Mouse (Mus musculus) embryo, embryonic 9.5 days (tissue): ENCODE results near the gene Klhdc3.

Source experiments
- DNase-seq: peaks from one replicate; pipeline ENCODE4 v3.0.0-alpha.2; 2017; ENCODE audit errors: extremely low spot score

Gene Klhdc3

GRCm38 (mm10) chr17:46656054-46656453 lies 24.7 kb downstream of the Klhdc3 start:
- DNase-seq, result no peak

DNA sequence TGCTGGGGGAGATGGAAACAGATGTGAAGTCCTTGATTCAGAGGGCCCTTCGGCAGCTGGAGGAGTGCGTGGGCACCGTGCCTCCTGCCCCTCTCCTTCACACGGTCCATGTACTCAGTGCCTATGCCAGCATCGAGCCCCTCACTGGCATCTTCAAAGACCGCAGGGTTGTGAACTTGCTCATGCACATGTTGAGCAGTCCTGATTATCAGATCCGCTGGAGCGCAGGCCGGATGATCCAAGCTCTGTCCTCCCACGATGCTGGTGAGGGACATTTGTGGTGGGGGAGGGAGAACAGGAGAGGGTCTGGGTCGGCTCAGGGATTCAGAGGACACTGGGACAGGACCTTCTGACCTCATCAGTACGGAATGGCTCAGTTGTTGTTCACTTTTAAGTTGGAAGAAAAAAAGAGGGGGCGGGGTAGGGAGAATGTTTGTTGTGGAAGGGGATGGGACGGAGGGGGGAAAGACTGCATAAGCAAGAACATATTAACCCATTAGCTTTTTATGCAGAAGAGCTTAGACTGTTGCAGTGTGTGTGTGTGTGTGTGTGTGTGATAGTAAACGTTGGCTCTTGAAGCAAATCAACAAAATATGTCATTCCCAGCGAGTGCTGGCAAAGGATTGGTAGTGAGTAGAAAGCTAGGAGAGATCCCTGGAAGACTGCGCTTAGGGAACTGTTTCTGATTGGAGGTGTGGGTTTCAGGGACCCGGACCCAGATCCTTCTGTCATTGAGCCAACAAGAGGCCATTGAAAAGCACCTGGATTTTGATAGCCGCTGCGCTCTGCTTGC lies 28.8 kb downstream of the Klhdc3 start:
- DNase-seq, result no peak

GRCm38 (mm10) chr17:46651292-46651691 lies 29.4 kb downstream of the Klhdc3 start:
- DNase-seq, result peak; percentile 15

- peak; percentile 94 for DNase-seq
Measured at GRCm38 (mm10) chr17:46650232-46651031, 30.3 kb downstream of the Klhdc3 start, which contains the start of gene Cul7. Gene Cul7 (plus strand): TSS chr17:46650337.

DNA sequence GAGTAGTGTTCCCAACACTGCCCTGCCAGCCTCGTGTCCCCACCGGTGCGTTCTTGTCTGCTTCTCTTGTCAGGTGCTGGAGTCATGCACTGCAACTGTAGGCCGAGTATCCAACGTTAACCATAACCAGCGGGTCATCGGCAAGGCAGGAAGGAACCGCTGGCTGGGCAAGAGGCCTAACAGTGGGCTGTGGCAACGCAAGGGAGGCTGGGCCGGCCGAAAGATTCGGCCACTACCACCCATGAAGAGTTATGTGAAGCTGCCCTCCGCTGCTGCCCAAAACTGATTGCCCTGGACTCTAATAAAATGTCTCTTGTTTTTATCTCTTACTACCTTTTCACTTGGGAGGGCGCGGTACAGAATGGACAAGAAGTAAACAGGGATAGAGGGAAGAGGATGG lies 30.9 kb downstream of the Klhdc3 start:
- no peak for DNase-seq

DNA sequence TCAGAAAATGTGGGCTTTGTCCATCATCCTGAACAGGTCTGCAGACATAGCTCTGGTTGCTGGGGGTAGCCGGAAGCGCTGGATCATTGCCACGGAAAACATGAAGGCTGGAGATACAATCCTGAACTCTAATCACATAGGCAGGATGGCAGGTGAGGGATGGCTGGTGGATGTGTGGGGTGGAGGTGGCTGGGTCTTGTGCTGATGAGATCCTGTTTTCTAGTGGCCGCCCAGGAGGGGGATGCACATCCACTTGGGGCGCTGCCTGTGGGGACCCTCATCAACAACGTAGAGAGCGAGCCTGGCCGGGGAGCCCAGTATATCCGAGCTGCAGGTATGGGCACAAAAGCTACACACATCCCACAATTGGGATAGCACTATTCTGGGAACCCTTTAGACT lies 32.3 kb downstream of the Klhdc3 start:
- DNase-seq, result no peak

GRCm38 (mm10) chr17:46647279-46647678 lies 33.4 kb downstream of the Klhdc3 start:
- DNase-seq, result no peak

- DNase-seq, result no peak
Measured at GRCm38 (mm10) chr17:46646322-46646662, 34.4 kb downstream of the Klhdc3 start.

GRCm38 (mm10) chr17:46645561-46646321 lies 35.0 kb downstream of the Klhdc3 start, which contains the start of the genes Klc4 and Mrpl2:
Gene Klc4 (minus strand): TSS chr17:46646022.
Gene Mrpl2 (plus strand): TSS chr17:46646229.
- peak; percentile 100 for DNase-seq

DNA sequence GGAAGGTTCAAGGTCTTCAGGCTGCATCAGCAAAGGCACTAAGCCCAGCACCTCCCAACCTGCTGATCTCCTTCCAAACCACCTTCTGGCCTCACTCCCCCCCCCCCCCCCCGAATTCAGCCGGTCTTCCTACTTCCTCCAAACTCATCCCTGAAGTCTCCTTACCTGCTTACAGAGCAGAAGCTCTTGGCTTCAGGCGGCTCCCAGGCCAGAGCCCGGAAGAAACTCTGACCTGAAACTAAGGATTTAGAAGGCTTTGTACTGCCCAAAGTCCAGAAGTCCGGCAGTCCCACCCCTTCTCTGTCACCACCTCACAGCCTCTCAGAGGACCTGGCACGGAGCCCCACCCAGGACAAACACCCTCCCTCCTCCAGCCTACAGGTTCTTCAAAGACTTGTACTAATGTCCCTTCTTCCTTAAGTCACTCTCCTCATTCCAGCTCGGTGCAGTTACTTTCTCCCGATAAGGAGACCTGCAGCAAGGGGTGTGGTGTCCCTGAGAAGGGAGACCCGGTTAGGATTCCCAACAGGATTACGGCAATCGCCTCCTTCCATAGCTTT lies 35.7 kb downstream of the Klhdc3 start:
- DNase-seq, result no peak

DNA sequence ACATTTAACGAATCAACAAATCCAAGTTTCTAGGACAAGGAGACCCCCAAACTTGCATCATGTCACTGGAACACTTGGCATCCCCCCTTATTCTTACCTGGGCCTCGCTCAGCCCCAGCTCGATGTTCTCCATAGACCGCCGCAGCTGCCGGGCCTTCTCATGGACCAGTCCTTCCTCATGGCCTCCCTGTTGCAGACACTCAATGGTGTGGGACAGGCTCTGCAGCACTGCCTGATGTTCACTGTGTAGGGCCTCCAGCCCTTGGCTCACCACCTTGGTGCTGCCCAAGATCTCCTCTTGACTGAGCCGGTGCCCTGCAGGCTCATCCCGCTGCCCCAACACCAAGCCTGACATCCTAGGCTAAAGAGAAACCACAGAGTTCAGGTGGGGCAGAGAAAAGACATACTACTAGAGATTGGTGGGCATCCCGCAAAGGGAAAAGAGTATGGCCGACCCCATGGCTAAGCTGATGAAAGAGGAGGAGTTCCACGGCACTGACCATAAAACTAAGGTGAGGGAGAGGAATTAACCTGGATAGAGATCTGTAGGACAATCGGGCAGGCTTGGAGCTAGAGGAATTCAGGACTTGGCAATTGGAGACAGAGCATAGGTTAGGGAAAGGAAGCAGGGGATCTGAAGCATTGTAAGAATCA lies 36.4 kb downstream of the Klhdc3 start:
- DNase-seq, result no peak

DNA sequence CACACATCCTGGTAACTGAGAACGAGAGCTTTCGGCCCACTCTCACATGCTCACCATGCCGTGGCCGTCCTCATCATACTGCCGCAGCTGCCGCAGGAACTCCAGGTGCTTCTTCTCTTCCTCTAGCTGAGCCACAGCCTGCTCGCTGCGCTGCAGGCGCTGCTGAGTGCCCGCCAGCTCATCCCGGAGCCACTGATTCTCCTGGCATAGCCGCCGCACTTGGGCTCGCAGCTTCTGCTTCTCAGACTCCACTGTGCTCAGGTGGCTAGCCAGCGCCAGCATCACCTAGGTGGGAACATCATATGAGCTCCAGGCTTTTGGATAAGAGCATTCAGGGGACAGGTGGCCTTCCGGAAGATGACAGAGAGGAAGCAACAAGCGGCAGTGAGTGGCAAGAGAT lies 38.7 kb downstream of the Klhdc3 start:
- no peak for DNase-seq

DNA sequence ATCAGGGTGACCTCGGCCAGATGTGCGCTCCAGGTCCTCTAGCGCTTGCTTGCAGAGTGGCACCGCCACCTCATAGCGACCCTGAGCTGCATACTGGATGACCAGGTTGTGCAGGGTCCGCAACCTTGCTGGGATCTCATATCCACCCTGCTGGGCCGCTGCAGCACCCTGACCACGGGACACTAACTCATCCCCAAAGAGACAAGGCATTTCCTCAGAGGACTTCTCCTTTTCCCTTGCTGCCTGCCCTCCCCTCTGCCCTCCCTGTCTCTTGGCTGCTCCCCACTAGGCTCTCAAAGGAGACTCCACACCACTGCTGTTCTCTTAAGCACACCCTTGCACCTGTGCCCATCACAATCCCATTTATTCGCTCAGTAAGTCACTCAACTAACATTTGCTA lies 40.8 kb downstream of the Klhdc3 start:
- no peak for DNase-seq

- peak; percentile 65 for DNase-seq
Measured at GRCm38 (mm10) chr17:46636831-46637523, 43.7 kb downstream of the Klhdc3 start.

DNA sequence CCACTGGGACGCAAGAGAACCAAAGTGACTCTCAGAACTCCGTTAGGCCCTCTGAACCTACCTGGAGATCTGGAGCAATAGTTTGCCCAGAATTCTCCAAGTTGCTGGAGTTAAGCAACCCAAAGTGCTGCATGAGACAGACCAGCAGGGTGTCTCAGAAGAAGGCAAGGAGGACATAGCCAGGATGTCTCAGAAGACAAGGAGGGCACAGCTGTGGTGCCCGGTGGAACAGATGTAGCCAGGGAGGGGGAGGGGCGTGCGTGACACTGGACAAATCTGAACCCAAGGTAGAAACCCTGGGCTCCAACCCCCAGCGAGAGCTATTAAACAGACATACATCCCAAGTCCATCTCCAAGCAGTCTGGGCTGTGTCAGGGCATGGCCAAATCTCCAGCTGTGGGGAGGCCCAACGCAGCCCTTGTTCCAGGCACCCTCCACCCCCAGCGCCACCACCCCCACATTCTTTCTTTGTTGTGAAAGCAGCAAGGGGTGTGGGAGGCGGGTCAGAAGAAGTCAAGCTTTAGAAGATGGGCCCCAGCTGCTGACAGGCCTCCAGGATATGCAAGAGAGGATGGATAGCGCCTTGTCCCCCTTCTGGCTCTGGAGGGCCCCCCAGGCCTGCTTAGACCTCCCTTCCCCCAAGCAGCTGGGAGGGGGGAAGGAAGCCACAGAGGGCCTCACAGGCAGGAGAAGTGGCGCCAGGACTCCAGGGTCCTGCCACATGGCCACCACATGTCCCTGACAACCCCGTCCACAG lies 50.9 kb downstream of the Klhdc3 start:
- peak; percentile 81 for DNase-seq

- peak; percentile 98 for DNase-seq
Measured at GRCm38 (mm10) chr17:46628791-46629684, 51.7 kb downstream of the Klhdc3 start, which contains the start of gene Ptk7. Gene Ptk7 (minus strand): TSS chr17:46629504.

- no peak for DNase-seq
Measured at GRCm38 (mm10) chr17:46628471-46628790, 52.3 kb downstream of the Klhdc3 start.

DNA sequence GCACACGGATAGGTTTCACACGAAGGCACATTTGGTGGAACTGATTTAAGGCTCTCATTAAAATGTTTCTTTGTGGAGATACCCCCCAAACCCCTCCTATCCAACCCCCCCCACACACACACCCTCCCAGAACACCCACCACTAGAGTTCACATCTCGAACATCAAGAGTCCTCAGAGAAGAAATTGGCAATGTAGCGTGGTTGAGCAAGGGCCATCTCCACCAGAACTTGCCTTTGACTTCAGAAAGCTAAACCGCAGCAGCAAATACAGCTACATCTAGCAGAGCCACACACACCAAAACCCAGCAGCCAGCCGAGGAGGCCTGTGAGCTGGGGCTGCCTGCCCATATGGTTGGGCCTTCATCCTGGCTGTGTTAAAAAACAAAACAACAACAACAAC lies 53.3 kb downstream of the Klhdc3 start:
- DNase-seq, result no peak

GRCm38 (mm10) chr17:46624598-46624997 lies 56.1 kb downstream of the Klhdc3 start:
- DNase-seq, result no peak
